Comparison of ENCODE assay signal across 9 mouse cellular contexts in genomic region chr5:47273389-47274255, GRCm38 (mm10).
A peak's percentile ranks its signal among the peaks of the same experiment; 100 is the strongest.
DNase-seq lines count a peak whose midpoint lies in the region; ATAC-seq lines count a peak whose summit lies in the region.
"Had no signal": no experiment of that assay in that cellular context is flagged by ENCODE, and none has a peak within 500 bp of the region (broad histone marks: within the 10 kb centered on the region; RNA-seq: fewer than 3 reads in every experiment).

No protein-coding gene starts in this region.

- H3K36me3 ChIP-seq in kidney, embryonic 15.5 days: no peaks in the 10 kb centered on the region
- H3K36me3 ChIP-seq in lung, embryonic 15.5 days: no peaks in the 10 kb centered on the region

- DNase-seq in kidney, adult 8-10 months: no peak
- peak; percentile 6 for DNase-seq in ES-CJ7 (ENCODE audit: low read depth, low spot score)
- DNase-seq in embryo, embryonic 11 days: peak; percentile 53
- DNase-seq in left cerebral cortex, adult 9 months (ENCODE audit: low spot score in 2 of 2): no peak
- no peak for DNase-seq in layer of hippocampus, postnatal 25 days (ENCODE audit: extremely low spot score in 1 of 2, low spot score in 1 of 2)
- no peak for DNase-seq in cerebellum, adult 18-20 months

- no peak overlapping the region for H3K9ac ChIP-seq in kidney, embryonic 15.5 days
- no peak overlapping the region for H3K9ac ChIP-seq in lung, embryonic 15.5 days

- H3K4me2 ChIP-seq in kidney, embryonic 15.5 days: no peak overlapping the region
- no peak overlapping the region for H3K4me2 ChIP-seq in lung, embryonic 15.5 days

- ATAC-seq in kidney, embryonic 15.5 days (replicated peaks; ENCODE audit: low FRiP score): peak; percentile 87
- ATAC-seq in lung, embryonic 15.5 days (ENCODE audit: borderline replicate concordance, extremely low read depth, low FRiP score, low TSS enrichment): peak; percentile 79

- H3K27me3 ChIP-seq in kidney, embryonic 15.5 days: no peaks in the 10 kb centered on the region
- H3K27me3 ChIP-seq in lung, embryonic 15.5 days: no peaks in the 10 kb centered on the region

- no peaks in the 10 kb centered on the region for H3K9me3 ChIP-seq in kidney, embryonic 15.5 days (replicated peaks)
- H3K9me3 ChIP-seq in lung, embryonic 15.5 days: no peaks in the 10 kb centered on the region

- WGBS in kidney, embryonic 15.5 days: 43% methylated on average over 9 of the region's 9 CpGs
- 24% methylated on average over 9 of the region's 9 CpGs for WGBS in lung, embryonic 15.5 days

- H3K4me1 ChIP-seq in kidney, embryonic 15.5 days: peaks cover 14% of the 10 kb centered on the region
- peaks cover 19% of the 10 kb centered on the region for H3K4me1 ChIP-seq in lung, embryonic 15.5 days

- H3K27ac ChIP-seq in kidney, embryonic 15.5 days: peak overlapping the region; percentile 68; the same call in 1 of the 2 replicates
- peak overlapping the region; percentile 60 for H3K27ac ChIP-seq in lung, embryonic 15.5 days
- H3K27ac ChIP-seq: macrophage had no signal

- no peak overlapping the region for H3K4me3 ChIP-seq in kidney, embryonic 15.5 days (replicated peaks)
- H3K4me3 ChIP-seq in lung, embryonic 15.5 days: no peak overlapping the region

Comparison
In these comparisons a context has a peak if more than half of its experiments do, and no peak if none do; other contexts are left out.
1. DNase-seq: peak in ES-CJ7 (single experiment) and embryo, embryonic 11 days (single experiment); none in kidney, adult 8-10 months (0 of 2), left cerebral cortex, adult 9 months (0 of 2), layer of hippocampus, postnatal 25 days (0 of 2) and cerebellum, adult 18-20 months (0 of 2).